Mouse (Mus musculus) hindbrain, embryonic 13.5 days (tissue): ENCODE results near the gene Tom1. TPM values are rescaled to one million over a fixed set of nuclear protein-coding genes. Genes with fewer than 3 reads are reported as not detected.

Source experiments
- ATAC-seq: fragments of 200-750 bp; cut with Nextera tagmentation; 2 replicates; pipeline ENCODE4 v1.8.0; 2017; ENCODE audit warnings: moderate TSS enrichment; ENCODE audit not compliant: low FRiP score
- H3K27ac ChIP-seq: fragments of 300-500 bp; sonication (generic); 2 replicates; pipeline ENCODE4 v1.5.1; 2015; ENCODE audit warnings: inconsistent platforms, mild to moderate bottlenecking, moderate library complexity
- H3K27me3 ChIP-seq: fragments of 300-500 bp; sonication (generic); 2 replicates; pipeline ENCODE4 v1.6.1; 2015; ENCODE audit warnings: mild to moderate bottlenecking, inconsistent platforms
- H3K36me3 ChIP-seq: fragments of 300-500 bp; sonication (generic); 2 replicates; pipeline ENCODE4 v1.6.1; 2015; ENCODE audit warnings: mild to moderate bottlenecking, inconsistent platforms
- H3K4me1 ChIP-seq: fragments of 300-500 bp; sonication (generic); replicated peaks from 2 replicates; pipeline ENCODE4 v1.6.1; 2015; ENCODE audit warnings: inconsistent platforms
- H3K4me2 ChIP-seq: fragments of 300-500 bp; sonication (generic); 2 replicates; pipeline ENCODE4 v1.6.1; 2015; ENCODE audit warnings: inconsistent platforms, mild to moderate bottlenecking, moderate library complexity
- H3K4me3 ChIP-seq: fragments of 300-500 bp; sonication (generic); 2 replicates; pipeline ENCODE4 v1.5.1; 2015; ENCODE audit warnings: mild to moderate bottlenecking, inconsistent platforms
- H3K9ac ChIP-seq: fragments of 300-500 bp; sonication (generic); 2 replicates; pipeline ENCODE4 v1.6.1; 2015; ENCODE audit warnings: mild to moderate bottlenecking, inconsistent platforms
- H3K9me3 ChIP-seq: fragments of 300-500 bp; sonication (generic); 2 replicates; pipeline ENCODE4 v1.6.1; 2016; ENCODE audit warnings: inconsistent platforms
- WGBS: fragments of 180-500 bp; shearing (Covaris S2); methylation state at CpG from one replicate; pipeline ENCODE4 v1.1.7; 2015; 5-methylcytosine and 5-hydroxymethylcytosine counted together
- polyA plus RNA-seq: library from polyadenylated mRNA; unstranded; fragments of >200 nt; fragmentation: Nextera tagmentation; extraction: Ambion mirVana; gene quantifications from 2 replicates; pipeline ENCODE4 v1.2.1, GENCODE M21; 2015

Tom1 gene
- polyA plus RNA-seq, 1 experiment from 2014 or later = 27.3 TPM

GRCm38 (mm10) chr8:75018274-75018972 is 15.1 kb upstream of the Tom1 start:
- H3K9me3 ChIP-seq = no peaks in the 10 kb centered on the region
- H3K4me1 ChIP-seq = 0 out of 2 replicates have a peak, but pooled peaks cover 4% of the 10 kb centered on the region
- H3K36me3 ChIP-seq = peaks cover 36% of the 10 kb centered on the region
- ATAC-seq = no peak
- no peak overlapping the region for H3K27ac ChIP-seq
- H3K4me3 ChIP-seq = no peak overlapping the region
- WGBS = 41% methylated on average over 5 of the region's 5 CpGs
- H3K9ac ChIP-seq = no peak overlapping the region
- no peak overlapping the region for H3K4me2 ChIP-seq
- H3K27me3 ChIP-seq = no peaks in the 10 kb centered on the region

GRCm38 (mm10) chr8:75023660-75024316 is 9.7 kb upstream of the Tom1 start:
- Histone ChIP-seq H3K27ac (no peak overlapping the region), H3K9ac (no peak overlapping the region), H3K27me3 (no peaks in the 10 kb centered on the region), H3K9me3 (no peaks in the 10 kb centered on the region), H3K36me3 (peaks cover 75% of the 10 kb centered on the region), H3K4me2 (no peak overlapping the region), H3K4me3 (no peak overlapping the region), H3K4me1 (no peaks in the 10 kb centered on the region)
- WGBS = 94% methylated on average over 3 of the region's 3 CpGs
- ATAC-seq = no peak

GRCm38 (mm10) chr8:75025809-75026208 is 7.7 kb upstream of the Tom1 start:
- Histone ChIP-seq H3K4me2 (no peak overlapping the region), H3K4me1 (no peaks in the 10 kb centered on the region), H3K9me3 (no peaks in the 10 kb centered on the region), H3K27ac (no peak overlapping the region), H3K4me3 (no peak overlapping the region), H3K36me3 (peaks cover 87% of the 10 kb centered on the region), H3K9ac (no peak overlapping the region), H3K27me3 (no peaks in the 10 kb centered on the region)
- over 99% methylated on average over 4 of the region's 4 CpGs for WGBS
- no peak for ATAC-seq

- H3K27me3 ChIP-seq = no peaks in the 10 kb centered on the region
- H3K4me1 ChIP-seq = peaks cover 11% of the 10 kb centered on the region
- H3K36me3 ChIP-seq = peaks cover 45% of the 10 kb centered on the region
- H3K9me3 ChIP-seq = no peaks in the 10 kb centered on the region
- 97% methylated on average over 3 of the region's 3 CpGs for WGBS
- H3K4me2 ChIP-seq = no peak overlapping the region
- H3K4me3 ChIP-seq = no peak overlapping the region
- no peak overlapping the region for H3K27ac ChIP-seq
- ATAC-seq = no peak
- H3K9ac ChIP-seq = no peak overlapping the region
Observed at GRCm38 (mm10) chr8:75030453-75031024, 3.0 kb upstream of the Tom1 start.

- peak overlapping the region; percentile 59 for H3K4me3 ChIP-seq
- H3K9me3 ChIP-seq = no peaks in the 10 kb centered on the region
- H3K36me3 ChIP-seq = peaks cover 27% of the 10 kb centered on the region
- H3K27ac ChIP-seq = peak overlapping the region; percentile 90; the same call in 1 of the 2 replicates
- WGBS = 69% methylated on average over 5 of the region's 5 CpGs
- H3K9ac ChIP-seq = peak overlapping the region; percentile 74; the same call in 1 of the 2 replicates
- H3K4me1 ChIP-seq = peaks cover 11% of the 10 kb centered on the region
- H3K27me3 ChIP-seq = no peaks in the 10 kb centered on the region
- ATAC-seq = no peak
- peak overlapping the region; percentile 82 for H3K4me2 ChIP-seq
Observed at GRCm38 (mm10) chr8:75032961-75033360, 544 bp upstream of the Tom1 start.

GRCm38 (mm10) chr8:75034285-75034684 is 780 bp downstream of the Tom1 start:
- peak overlapping the region; percentile 74 for H3K9ac ChIP-seq
- H3K36me3 ChIP-seq = peaks cover 14% of the 10 kb centered on the region
- H3K27ac ChIP-seq = peak overlapping the region; percentile 61; the same call in 1 of the 2 replicates
- no peak; the same call in 1 of the 2 replicates for ATAC-seq
- H3K27me3 ChIP-seq = no peaks in the 10 kb centered on the region
- 3% methylated on average over 17 of the region's 17 CpGs for WGBS
- H3K4me2 ChIP-seq = peak overlapping the region; percentile 82
- H3K9me3 ChIP-seq = no peaks in the 10 kb centered on the region
- H3K4me1 ChIP-seq = peaks cover 18% of the 10 kb centered on the region
- H3K4me3 ChIP-seq = peak overlapping the region; percentile 59

- Histone ChIP-seq H3K27me3 (no peaks in the 10 kb centered on the region), H3K4me2 (no peak overlapping the region), H3K4me1 (peaks cover 18% of the 10 kb centered on the region), H3K4me3 (no peak overlapping the region), H3K9me3 (no peaks in the 10 kb centered on the region), H3K9ac (no peak overlapping the region), H3K36me3 (peaks cover 3% of the 10 kb centered on the region; the same call in 1 of the 2 replicates), H3K27ac (no peak overlapping the region)
- no peak for ATAC-seq
Observed at GRCm38 (mm10) chr8:75035640-75036039, 2.1 kb downstream of the Tom1 start.

- no peak overlapping the region for H3K4me2 ChIP-seq
- no peak overlapping the region for H3K27ac ChIP-seq
- H3K4me3 ChIP-seq = no peak overlapping the region
- H3K4me1 ChIP-seq = peaks cover 15% of the 10 kb centered on the region
- 0 out of 2 replicates have a peak, but pooled peaks cover 3% of the 10 kb centered on the region for H3K36me3 ChIP-seq
- ATAC-seq = no peak
- H3K27me3 ChIP-seq = no peaks in the 10 kb centered on the region
- no peak overlapping the region for H3K9ac ChIP-seq
- no peaks in the 10 kb centered on the region for H3K9me3 ChIP-seq
Observed at GRCm38 (mm10) chr8:75038497-75038896, 5.0 kb downstream of the Tom1 start.

- Histone ChIP-seq H3K36me3 (0 out of 2 replicates have a peak, but pooled peaks cover 3% of the 10 kb centered on the region), H3K9me3 (no peaks in the 10 kb centered on the region), H3K4me1 (peaks cover 10% of the 10 kb centered on the region), H3K9ac (no peak overlapping the region), H3K27ac (no peak overlapping the region), H3K4me2 (no peak overlapping the region), H3K27me3 (no peaks in the 10 kb centered on the region), H3K4me3 (no peak overlapping the region)
- 88% methylated on average over 1 of the region's 1 CpGs for WGBS
- no peak for ATAC-seq
Observed at GRCm38 (mm10) chr8:75039754-75040153, 6.2 kb downstream of the Tom1 start.

- Histone ChIP-seq H3K9me3 (no peaks in the 10 kb centered on the region), H3K4me3 (no peak overlapping the region), H3K27ac (no peak overlapping the region), H3K27me3 (no peaks in the 10 kb centered on the region), H3K4me2 (no peak overlapping the region), H3K9ac (no peak overlapping the region), H3K36me3 (no peaks in the 10 kb centered on the region), H3K4me1 (peaks cover 7% of the 10 kb centered on the region)
- no peak for ATAC-seq
- 91% methylated on average over 2 of the region's 2 CpGs for WGBS
Observed at GRCm38 (mm10) chr8:75042171-75042570, 8.7 kb downstream of the Tom1 start.

GRCm38 (mm10) chr8:75042974-75043373 is 9.5 kb downstream of the Tom1 start:
- ATAC-seq = no peak
- Histone ChIP-seq H3K4me2 (no peak overlapping the region), H3K27ac (no peak overlapping the region), H3K9me3 (no peaks in the 10 kb centered on the region), H3K4me1 (peaks cover 7% of the 10 kb centered on the region), H3K27me3 (no peaks in the 10 kb centered on the region), H3K4me3 (no peak overlapping the region), H3K9ac (no peak overlapping the region), H3K36me3 (no peaks in the 10 kb centered on the region)
- WGBS = 88% methylated on average over 1 of the region's 1 CpGs

GRCm38 (mm10) chr8:75046303-75046702 is 12.8 kb downstream of the Tom1 start:
- 93% methylated on average over 1 of the region's 1 CpGs for WGBS

More at GRCm38 (mm10) chr8:75046303-75046702, 12.8 kb downstream of the Tom1 start:
- Histone ChIP-seq H3K4me1 (no peaks in the 10 kb centered on the region), H3K4me3 (no peak overlapping the region), H3K9ac (no peak overlapping the region), H3K4me2 (no peak overlapping the region), H3K27me3 (no peaks in the 10 kb centered on the region), H3K27ac (no peak overlapping the region), H3K36me3 (no peaks in the 10 kb centered on the region), H3K9me3 (no peaks in the 10 kb centered on the region)
- no peak for ATAC-seq
